Mouse (Mus musculus): Measurements from ENCODE around the gene Nmrk1. TPM values are rescaled to one million over a fixed set of nuclear protein-coding genes. Genes with fewer than 3 reads are reported as not detected.
A peak's percentile ranks its signal among the peaks of the same experiment; 100 is the strongest.

The Nmrk1 gene
- total and polyA plus RNA-seq, 2 experiments from 2014 or later = 3.6 to 4.8 TPM

GRCm38 (mm10) chr19:18671056-18671741 is 39.4 kb downstream of the Nmrk1 start:
- H3K27me3 ChIP-seq (ENCODE audit: insufficient read depth, low read length) = no peaks in the 10 kb centered on the region
- no peak for TF ChIP-seq CTCF (IDR thresholded peaks at IDR 0.05; ENCODE audit: low read depth)
- under 1% methylated on average over 32 of the region's 64 CpGs for WGBS
- DNase-seq (peak; percentile 59), ATAC-seq (peak; percentile 67)
- no peaks in the 10 kb centered on the region for H3K36me3 ChIP-seq (ENCODE audit: insufficient read depth)
- peak overlapping the region; percentile 74 for H3K4me2 ChIP-seq (ENCODE audit: low read depth)
- peak overlapping the region; percentile 63 for H3K4me3 ChIP-seq (ENCODE audit: low read depth, low read length)
- H3K9me3 ChIP-seq (ENCODE audit: low read length) = no peaks in the 10 kb centered on the region
- peaks cover 17% of the 10 kb centered on the region for H3K4me1 ChIP-seq (ENCODE audit: insufficient read depth)
- H3K27ac ChIP-seq (ENCODE audit: low read depth, low read length) = peak overlapping the region; percentile 69
- H3K9ac ChIP-seq = peak overlapping the region; percentile 68

- WGBS = 48% methylated on average over 3 of the region's 3 CpGs
- DNase-seq = no peak
These were observed 40.7 kb downstream of the Nmrk1 start for GRCm38 (mm10) chr19:18672498-18672897.

GRCm38 (mm10) chr19:18673116-18673515 is 41.4 kb downstream of the Nmrk1 start:
- no peak for TF ChIP-seq CTCF (IDR thresholded peaks at IDR 0.05; ENCODE audit: low read depth)
- no peaks in the 10 kb centered on the region for H3K9me3 ChIP-seq (ENCODE audit: low read length)
- H3K9ac ChIP-seq = peak overlapping the region; percentile 40; the same call in 1 of the 2 replicates
- H3K36me3 ChIP-seq (ENCODE audit: insufficient read depth) = no peaks in the 10 kb centered on the region
- peaks cover 17% of the 10 kb centered on the region for H3K4me1 ChIP-seq (ENCODE audit: insufficient read depth)
- peak overlapping the region; percentile 74 for H3K4me2 ChIP-seq (ENCODE audit: low read depth)
- no peak for DNase-seq
- H3K4me3 ChIP-seq (ENCODE audit: low read depth, low read length) = peak overlapping the region; percentile 10; the same call in 1 of the 2 replicates
- no peak overlapping the region for H3K27ac ChIP-seq (ENCODE audit: low read depth, low read length)
- H3K27me3 ChIP-seq (ENCODE audit: insufficient read depth, low read length) = no peaks in the 10 kb centered on the region
- 7% methylated on average over 4 of the region's 4 CpGs for WGBS
- no peak for ATAC-seq

More at GRCm38 (mm10) chr19:18672498-18672897, 40.7 kb downstream of the Nmrk1 start:
- Histone ChIP-seq H3K36me3 (ENCODE audit: insufficient read depth) (no peaks in the 10 kb centered on the region), H3K9ac (no peak overlapping the region), H3K27me3 (ENCODE audit: insufficient read depth, low read length) (no peaks in the 10 kb centered on the region), H3K4me1 (ENCODE audit: insufficient read depth) (peaks cover 17% of the 10 kb centered on the region), H3K27ac (ENCODE audit: low read depth, low read length) (no peak overlapping the region), H3K4me2 (ENCODE audit: low read depth) (peak overlapping the region; percentile 74), H3K4me3 (ENCODE audit: low read depth, low read length) (0 out of 2 replicates have a peak overlapping the region, but pooled peaks have one; percentile 10), H3K9me3 (ENCODE audit: low read length) (no peaks in the 10 kb centered on the region)
- no peak for TF ChIP-seq CTCF (IDR thresholded peaks at IDR 0.05; ENCODE audit: low read depth)
- no peak for ATAC-seq

- no peaks in the 10 kb centered on the region for H3K4me1 ChIP-seq (ENCODE audit: insufficient read depth)
- no peaks in the 10 kb centered on the region for H3K9me3 ChIP-seq (ENCODE audit: low read length)
- H3K9ac ChIP-seq = no peak overlapping the region
- no peak overlapping the region for H3K27ac ChIP-seq (ENCODE audit: low read depth, low read length)
- no peak for ATAC-seq
- no peak overlapping the region for H3K4me3 ChIP-seq (ENCODE audit: low read depth, low read length)
- DNase-seq = no peak
- WGBS = 76% methylated on average over 4 of the region's 4 CpGs
- no peaks in the 10 kb centered on the region for H3K27me3 ChIP-seq (ENCODE audit: insufficient read depth, low read length)
- no peak for TF ChIP-seq CTCF (IDR thresholded peaks at IDR 0.05; ENCODE audit: low read depth)
- H3K4me2 ChIP-seq (ENCODE audit: low read depth) = no peak overlapping the region
- peaks cover 12% of the 10 kb centered on the region; the same call in 1 of the 2 replicates for H3K36me3 ChIP-seq (ENCODE audit: insufficient read depth)
These were observed 50.4 kb downstream of the Nmrk1 start for GRCm38 (mm10) chr19:18682142-18682541.

- Histone ChIP-seq H3K4me1 (ENCODE audit: insufficient read depth) (no peaks in the 10 kb centered on the region), H3K4me2 (ENCODE audit: low read depth) (no peak overlapping the region), H3K36me3 (ENCODE audit: insufficient read depth) (0 out of 2 replicates have a peak, but pooled peaks cover 7% of the 10 kb centered on the region), H3K27ac (ENCODE audit: low read depth, low read length) (no peak overlapping the region), H3K4me3 (ENCODE audit: low read depth, low read length) (no peak overlapping the region), H3K9me3 (ENCODE audit: low read length) (no peaks in the 10 kb centered on the region), H3K9ac (no peak overlapping the region), H3K27me3 (ENCODE audit: insufficient read depth, low read length) (no peaks in the 10 kb centered on the region)
- 78% methylated on average over 3 of the region's 3 CpGs for WGBS
- DNase-seq (peak; percentile 13), ATAC-seq (0 out of 2 replicates have a peak, but pooled peaks have one; percentile 20)
- peak; percentile 68 for TF ChIP-seq CTCF (IDR thresholded peaks at IDR 0.05; ENCODE audit: low read depth)
These were observed 55.8 kb downstream of the Nmrk1 start for GRCm38 (mm10) chr19:18687556-18687955.

GRCm38 (mm10) chr19:18692176-18692575 is 60.4 kb downstream of the Nmrk1 start:
- no peak overlapping the region for H3K9ac ChIP-seq
- H3K4me1 ChIP-seq (ENCODE audit: insufficient read depth) = no peaks in the 10 kb centered on the region
- DNase-seq (no peak), ATAC-seq (no peak)
- H3K27me3 ChIP-seq (ENCODE audit: insufficient read depth, low read length) = no peaks in the 10 kb centered on the region
- no peak overlapping the region for H3K4me2 ChIP-seq (ENCODE audit: low read depth)
- TF ChIP-seq CTCF (IDR thresholded peaks at IDR 0.05; ENCODE audit: low read depth) = no peak
- H3K4me3 ChIP-seq (ENCODE audit: low read depth, low read length) = no peak overlapping the region
- 88% methylated on average over 3 of the region's 3 CpGs for WGBS
- H3K9me3 ChIP-seq (ENCODE audit: low read length) = no peaks in the 10 kb centered on the region
- H3K27ac ChIP-seq (ENCODE audit: low read depth, low read length) = no peak overlapping the region
- peaks cover 11% of the 10 kb centered on the region; the same call in 1 of the 2 replicates for H3K36me3 ChIP-seq (ENCODE audit: insufficient read depth)

GRCm38 (mm10) chr19:18692768-18693167 is 61.0 kb downstream of the Nmrk1 start:
- no peak overlapping the region for H3K9ac ChIP-seq
- 74% methylated on average over 2 of the region's 2 CpGs for WGBS
- ATAC-seq = no peak

More at GRCm38 (mm10) chr19:18692768-18693167, 61.0 kb downstream of the Nmrk1 start:
- Histone ChIP-seq H3K4me1 (ENCODE audit: insufficient read depth) (no peaks in the 10 kb centered on the region), H3K27ac (ENCODE audit: low read depth, low read length) (no peak overlapping the region), H3K4me3 (ENCODE audit: low read depth, low read length) (no peak overlapping the region), H3K9me3 (ENCODE audit: low read length) (no peaks in the 10 kb centered on the region), H3K36me3 (ENCODE audit: insufficient read depth) (peaks cover 11% of the 10 kb centered on the region; the same call in 1 of the 2 replicates), H3K4me2 (ENCODE audit: low read depth) (no peak overlapping the region), H3K27me3 (ENCODE audit: insufficient read depth, low read length) (no peaks in the 10 kb centered on the region)
- no peak for TF ChIP-seq CTCF (IDR thresholded peaks at IDR 0.05; ENCODE audit: low read depth)
- no peak for DNase-seq

Data from forebrain, postnatal 0 days (tissue).